Mouse (Mus musculus): ENCODE measurements around the gene Eva1c. TPM values are rescaled to one million over a fixed set of nuclear protein-coding genes. Genes with fewer than 3 reads are reported as not detected.
A peak's percentile ranks its signal among the peaks of the same experiment; 100 is the strongest.

The Eva1c gene
- polyA plus RNA-seq, 1 experiment from 2014 or later = 6.4 TPM

DNA sequence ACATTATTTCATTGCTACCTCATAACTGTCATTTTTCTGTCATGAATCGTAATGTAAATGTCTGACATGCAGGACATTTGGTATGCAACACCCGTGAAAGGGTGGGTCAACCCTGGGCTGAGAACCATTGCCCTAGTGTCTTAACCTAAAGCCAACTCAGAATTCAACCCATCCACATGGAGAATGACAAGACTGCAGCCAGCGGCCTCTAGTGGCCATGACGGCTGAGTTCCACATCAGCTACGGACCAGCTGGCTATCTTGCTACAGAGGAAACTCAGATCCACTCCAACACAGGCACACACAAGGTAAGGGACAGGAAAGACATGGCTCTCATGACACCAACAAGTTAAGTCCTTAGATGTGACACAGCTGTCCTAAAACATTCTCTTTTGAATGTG lies 98.9 kb downstream of the Eva1c start:
- no peaks in the 10 kb centered on the region for H3K9me3 ChIP-seq (replicated peaks; ENCODE audit: control insufficient read depth, low read length)
- H3K4me1 ChIP-seq (ENCODE audit: control insufficient read depth, insufficient read depth, low read length) = peaks cover 5% of the 10 kb centered on the region; the same call in 1 of the 2 replicates
- H3K27me3 ChIP-seq (replicated peaks; ENCODE audit: control insufficient read depth, insufficient read depth, low read length) = no peaks in the 10 kb centered on the region
- no peak overlapping the region for H3K9ac ChIP-seq (ENCODE audit: low read length)
- peaks cover 20% of the 10 kb centered on the region for H3K36me3 ChIP-seq (ENCODE audit: control insufficient read depth, insufficient read depth, low read length)
- H3K4me2 ChIP-seq (ENCODE audit: low read length) = no peak overlapping the region
- H3K27ac ChIP-seq (ENCODE audit: low read depth, low read length) = no peak overlapping the region
- H3K4me3 ChIP-seq (ENCODE audit: low read depth, low read length) = no peak overlapping the region
- DNase-seq (ENCODE audit: low spot score) (peak; percentile 77), ATAC-seq (peak; percentile 32; the same call in 1 of the 2 replicates)
- WGBS = 24% methylated on average over 5 of the region's 5 CpGs

DNA sequence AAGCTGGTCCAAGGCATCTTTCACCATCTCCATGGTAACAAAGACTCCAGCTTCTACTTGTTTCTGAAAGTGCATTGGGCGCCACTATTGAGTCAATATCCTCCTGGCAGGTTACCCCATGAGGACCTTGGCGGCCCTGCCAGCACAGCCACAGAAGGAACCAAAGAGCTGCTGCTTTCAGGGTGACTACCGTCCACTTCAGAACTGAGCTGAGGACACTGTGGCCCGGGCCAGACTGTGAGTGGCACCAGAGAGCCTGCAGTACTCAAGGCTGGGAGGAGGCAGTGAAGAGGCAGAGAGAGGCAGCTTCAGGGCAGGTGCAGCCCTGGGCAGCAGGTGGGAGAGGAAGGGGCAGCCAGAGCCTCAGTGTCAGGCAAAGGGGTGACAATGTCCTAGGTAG lies 100.9 kb downstream of the Eva1c start:
- no peak for ATAC-seq
- DNase-seq (ENCODE audit: low spot score) = no peak
- H3K4me2 ChIP-seq (ENCODE audit: low read length) = no peak overlapping the region
- H3K4me1 ChIP-seq (ENCODE audit: control insufficient read depth, insufficient read depth, low read length) = no peaks in the 10 kb centered on the region
- H3K9me3 ChIP-seq (replicated peaks; ENCODE audit: control insufficient read depth, low read length) = no peaks in the 10 kb centered on the region
- no peak overlapping the region for H3K4me3 ChIP-seq (ENCODE audit: low read depth, low read length)
- H3K36me3 ChIP-seq (ENCODE audit: control insufficient read depth, insufficient read depth, low read length) = peaks cover 20% of the 10 kb centered on the region
- H3K27me3 ChIP-seq (replicated peaks; ENCODE audit: control insufficient read depth, insufficient read depth, low read length) = no peaks in the 10 kb centered on the region
- H3K9ac ChIP-seq (ENCODE audit: low read length) = no peak overlapping the region
- 90% methylated on average over 4 of the region's 4 CpGs for WGBS
- H3K27ac ChIP-seq (ENCODE audit: low read depth, low read length) = no peak overlapping the region

- Histone ChIP-seq H3K9ac (ENCODE audit: low read length) (peak overlapping the region; percentile 86), H3K36me3 (ENCODE audit: control insufficient read depth, insufficient read depth, low read length) (peaks cover 19% of the 10 kb centered on the region), H3K4me3 (ENCODE audit: low read depth, low read length) (peak overlapping the region; percentile 87), H3K4me1 (ENCODE audit: control insufficient read depth, insufficient read depth, low read length) (no peaks in the 10 kb centered on the region), H3K27me3 (replicated peaks; ENCODE audit: control insufficient read depth, insufficient read depth, low read length) (no peaks in the 10 kb centered on the region), H3K9me3 (replicated peaks; ENCODE audit: control insufficient read depth, low read length) (no peaks in the 10 kb centered on the region), H3K4me2 (ENCODE audit: low read length) (peak overlapping the region; percentile 75), H3K27ac (ENCODE audit: low read depth, low read length) (peak overlapping the region; percentile 80; the same call in 1 of the 2 replicates)
- 29% methylated on average over 13 of the region's 13 CpGs for WGBS
- DNase-seq (ENCODE audit: low spot score) (no peak), ATAC-seq (no peak)
Measured at GRCm38 (mm10) chr16:90933534-90934176, 107.1 kb downstream of the Eva1c start.

DNA sequence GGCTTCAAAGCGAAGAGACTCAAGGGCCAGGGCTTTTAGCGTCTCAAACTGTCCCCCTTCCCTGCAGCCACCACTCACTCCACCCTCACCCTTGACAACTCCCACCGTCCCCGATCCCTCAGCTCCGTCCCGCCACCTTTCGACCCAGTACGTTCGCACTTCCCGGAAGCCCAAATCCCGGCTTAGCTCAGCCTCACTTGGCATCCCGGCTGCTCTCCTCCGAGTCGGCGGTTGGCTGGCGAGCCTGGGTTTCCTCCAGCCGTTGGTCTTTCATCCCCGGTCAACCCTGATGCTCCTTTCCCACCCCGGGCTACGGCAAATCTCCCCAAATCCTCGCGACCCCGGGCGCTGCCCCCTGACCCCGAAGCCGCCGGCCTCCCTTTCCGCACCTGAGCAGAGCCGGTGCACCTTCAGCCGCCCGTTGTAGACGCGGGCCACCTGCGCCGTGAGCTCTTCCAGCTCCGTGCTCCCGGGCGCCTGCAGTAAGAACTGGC lies 107.7 kb downstream of the Eva1c start:
- Histone ChIP-seq H3K27me3 (replicated peaks; ENCODE audit: control insufficient read depth, insufficient read depth, low read length) (no peaks in the 10 kb centered on the region), H3K9me3 (replicated peaks; ENCODE audit: control insufficient read depth, low read length) (no peaks in the 10 kb centered on the region)
- WGBS = under 1% methylated on average over 38 of the region's 38 CpGs

DNA sequence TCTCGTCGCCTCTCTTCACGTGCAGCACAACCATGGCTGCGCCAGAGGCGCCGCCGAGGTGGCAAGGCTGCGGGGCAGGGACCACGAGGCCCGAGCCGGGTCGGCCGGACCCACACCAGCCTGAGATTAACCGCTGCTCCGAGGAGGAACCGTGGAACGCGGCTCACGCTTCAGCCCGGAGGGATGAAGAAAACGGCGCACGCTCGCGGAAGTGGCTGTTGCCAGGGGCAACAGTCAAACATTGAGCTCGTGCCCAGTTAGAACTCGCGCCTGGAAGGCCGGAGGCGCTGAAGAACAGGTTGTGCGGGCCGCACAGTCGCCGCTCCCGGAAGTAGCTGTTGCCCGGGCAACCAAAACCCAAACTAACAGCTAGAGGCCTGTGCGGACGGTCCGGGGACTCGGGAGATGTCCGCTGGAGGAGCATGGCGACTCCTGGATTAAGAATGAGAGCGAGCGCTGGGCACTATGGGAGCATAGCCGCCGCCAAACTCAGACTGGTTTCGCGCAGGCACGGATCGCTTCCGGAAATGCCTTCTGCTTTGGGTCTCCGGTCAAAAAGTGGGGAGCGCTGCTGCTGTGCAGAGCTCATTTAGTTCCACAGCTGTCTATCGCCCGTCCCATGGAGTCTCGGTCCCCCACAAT lies 108.3 kb downstream of the Eva1c start, which contains the start of gene Cfap298:
Gene Cfap298, minus strand, starts transcription at position 428 of the 642 bp plus-strand sequence.
- peak within 1 kb of the TSS; percentile 86 for H3K9ac ChIP-seq (ENCODE audit: low read length)
- peak within 1 kb of the TSS; percentile 80 for H3K27ac ChIP-seq (ENCODE audit: low read depth, low read length)
- H3K36me3 ChIP-seq (ENCODE audit: control insufficient read depth, insufficient read depth, low read length) = peaks cover 15% of the 10 kb centered on the region
- H3K4me1 ChIP-seq (ENCODE audit: control insufficient read depth, insufficient read depth, low read length) = no peaks in the 10 kb centered on the region
- peak within 1 kb of the TSS; percentile 75 for H3K4me2 ChIP-seq (ENCODE audit: low read length)
- peak within 1 kb of the TSS; percentile 87 for H3K4me3 ChIP-seq (ENCODE audit: low read depth, low read length)
- peak; percentile 98 for DNase-seq (ENCODE audit: low spot score)
- peak; percentile 98 for ATAC-seq
- no peaks in the 10 kb centered on the region for H3K27me3 ChIP-seq (replicated peaks; ENCODE audit: control insufficient read depth, insufficient read depth, low read length)
- WGBS = under 1% methylated on average over 56 of the region's 56 CpGs
- H3K9me3 ChIP-seq (replicated peaks; ENCODE audit: control insufficient read depth, low read length) = no peaks in the 10 kb centered on the region

More for the DNA sequence above, 107.7 kb downstream of the Eva1c start:
- Histone ChIP-seq H3K4me3 (ENCODE audit: low read depth, low read length) (peak overlapping the region; percentile 87), H3K4me1 (ENCODE audit: control insufficient read depth, insufficient read depth, low read length) (no peaks in the 10 kb centered on the region), H3K4me2 (ENCODE audit: low read length) (peak overlapping the region; percentile 75), H3K9ac (ENCODE audit: low read length) (peak overlapping the region; percentile 86), H3K36me3 (ENCODE audit: control insufficient read depth, insufficient read depth, low read length) (peaks cover 19% of the 10 kb centered on the region), H3K27ac (ENCODE audit: low read depth, low read length) (peak overlapping the region; percentile 80)
- DNase-seq (ENCODE audit: low spot score) (peak; percentile 69), ATAC-seq (peak; percentile 61)

DNA sequence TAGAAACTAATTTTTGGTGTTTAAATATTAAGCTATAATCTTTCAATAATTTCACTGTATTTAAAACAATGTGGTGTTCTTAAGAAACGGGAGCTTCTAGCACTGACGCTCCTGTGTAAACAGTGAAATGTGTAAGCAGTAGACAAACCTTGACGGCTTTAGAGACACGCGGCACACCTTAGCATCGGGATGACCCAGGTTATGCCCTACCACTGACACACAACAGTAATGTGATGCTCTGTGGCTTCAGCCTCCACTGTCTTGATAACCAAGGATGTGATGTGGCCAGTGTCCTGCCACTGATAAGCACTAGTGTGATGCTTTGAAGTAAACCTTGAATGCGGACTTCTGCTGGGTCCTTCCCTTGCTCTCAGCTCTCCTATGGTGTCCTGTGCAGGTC lies 114.7 kb downstream of the Eva1c start:
- H3K27ac ChIP-seq (ENCODE audit: low read depth, low read length) = no peak overlapping the region
- peaks cover 62% of the 10 kb centered on the region for H3K36me3 ChIP-seq (ENCODE audit: control insufficient read depth, insufficient read depth, low read length)
- H3K27me3 ChIP-seq (replicated peaks; ENCODE audit: control insufficient read depth, insufficient read depth, low read length) = no peaks in the 10 kb centered on the region
- H3K9me3 ChIP-seq (replicated peaks; ENCODE audit: control insufficient read depth, low read length) = no peaks in the 10 kb centered on the region
- WGBS = 97% methylated on average over 7 of the region's 7 CpGs
- H3K4me2 ChIP-seq (ENCODE audit: low read length) = no peak overlapping the region
- no peak overlapping the region for H3K4me3 ChIP-seq (ENCODE audit: low read depth, low read length)
- H3K4me1 ChIP-seq (ENCODE audit: control insufficient read depth, insufficient read depth, low read length) = no peaks in the 10 kb centered on the region
- no peak overlapping the region for H3K9ac ChIP-seq (ENCODE audit: low read length)
- ATAC-seq (no peak), DNase-seq (ENCODE audit: low spot score) (no peak)

- ATAC-seq (no peak), DNase-seq (ENCODE audit: low spot score) (no peak)
- no peaks in the 10 kb centered on the region for H3K27me3 ChIP-seq (replicated peaks; ENCODE audit: control insufficient read depth, insufficient read depth, low read length)
- peaks cover 72% of the 10 kb centered on the region for H3K36me3 ChIP-seq (ENCODE audit: control insufficient read depth, insufficient read depth, low read length)
- 69% methylated on average over 8 of the region's 8 CpGs for WGBS
- H3K4me2 ChIP-seq (ENCODE audit: low read length) = no peak overlapping the region
- H3K4me3 ChIP-seq (ENCODE audit: low read depth, low read length) = no peak overlapping the region
- no peak overlapping the region for H3K9ac ChIP-seq (ENCODE audit: low read length)
- no peak overlapping the region for H3K27ac ChIP-seq (ENCODE audit: low read depth, low read length)
- H3K9me3 ChIP-seq (replicated peaks; ENCODE audit: control insufficient read depth, low read length) = no peaks in the 10 kb centered on the region
- H3K4me1 ChIP-seq (ENCODE audit: control insufficient read depth, insufficient read depth, low read length) = no peaks in the 10 kb centered on the region
Measured at GRCm38 (mm10) chr16:90946977-90947376, 120.5 kb downstream of the Eva1c start.

- Histone ChIP-seq H3K27me3 (replicated peaks; ENCODE audit: control insufficient read depth, insufficient read depth, low read length) (no peaks in the 10 kb centered on the region), H3K4me3 (ENCODE audit: low read depth, low read length) (no peak overlapping the region), H3K9ac (ENCODE audit: low read length) (no peak overlapping the region), H3K36me3 (ENCODE audit: control insufficient read depth, insufficient read depth, low read length) (peaks cover 59% of the 10 kb centered on the region), H3K9me3 (replicated peaks; ENCODE audit: control insufficient read depth, low read length) (no peaks in the 10 kb centered on the region), H3K4me1 (ENCODE audit: control insufficient read depth, insufficient read depth, low read length) (no peaks in the 10 kb centered on the region), H3K27ac (ENCODE audit: low read depth, low read length) (no peak overlapping the region), H3K4me2 (ENCODE audit: low read length) (no peak overlapping the region)
- ATAC-seq (no peak), DNase-seq (ENCODE audit: low spot score) (no peak)
- WGBS = 60% methylated on average over 17 of the region's 17 CpGs
Measured at GRCm38 (mm10) chr16:90950354-90950963, 123.9 kb downstream of the Eva1c start.
